8 mouse cellular contexts compared by ENCODE assay signal in the genomic region with DNA sequence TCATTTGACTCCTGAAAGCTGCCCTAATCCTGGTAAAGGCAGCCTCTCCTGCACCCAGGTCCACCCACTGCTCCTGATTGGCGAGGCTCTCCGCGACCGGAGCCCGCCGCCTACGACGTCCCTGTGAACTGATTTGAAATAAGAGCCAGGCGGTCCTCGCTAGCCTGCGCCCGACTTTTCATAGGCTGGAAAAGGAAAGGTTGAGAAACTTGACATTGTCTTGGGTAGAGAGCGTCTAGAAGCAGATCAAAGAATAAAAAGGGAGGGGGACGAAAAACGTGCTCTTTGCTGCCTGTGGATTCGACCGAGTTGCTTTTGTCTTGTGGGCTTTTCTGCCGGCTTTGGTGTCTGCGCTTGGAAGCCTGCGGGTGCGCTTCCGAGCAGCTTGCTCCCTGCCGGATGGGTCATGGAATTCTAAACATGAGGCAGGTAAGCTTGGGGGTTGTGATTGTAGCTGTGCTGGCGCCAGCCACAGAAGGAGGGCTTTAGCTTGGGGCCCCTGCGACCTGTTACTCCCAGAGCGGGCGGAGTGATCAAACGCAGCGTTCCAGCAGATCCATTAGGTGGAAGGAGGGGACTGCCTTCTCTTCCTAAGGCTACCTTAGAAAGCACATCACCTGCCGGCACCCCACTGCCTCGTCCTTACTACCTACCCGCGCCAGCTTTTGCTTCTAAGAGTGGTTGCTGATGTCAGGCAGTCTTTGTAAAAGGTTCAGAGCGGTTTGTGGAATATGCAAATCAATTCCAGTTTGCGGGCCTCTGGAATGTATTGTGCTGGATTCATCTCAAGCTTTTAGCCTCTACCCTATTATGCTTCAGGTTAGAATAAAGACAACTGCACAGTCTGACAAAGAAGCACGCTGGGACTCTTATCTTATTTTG.
DNase-seq lines count a peak whose midpoint lies in the region; ATAC-seq and TF ChIP-seq lines count a peak whose summit lies in the region.

No protein-coding gene starts in this region.

- H3K4me2 ChIP-seq in CH12.LX (ENCODE audit: insufficient read depth, low read depth, poor library complexity, severe bottlenecking), result peak overlapping the region; percentile 61; the same call in 1 of the 2 replicates
- H3K4me2 ChIP-seq in forebrain, embryonic 14.5 days (ENCODE audit: low read length), result peak overlapping the region; percentile 59
- peak overlapping the region; percentile 80 for H3K4me2 ChIP-seq in heart, postnatal 0 days (ENCODE audit: low read depth, low read length)
- peak overlapping the region; percentile 49 for H3K4me2 ChIP-seq in liver, embryonic 14.5 days (ENCODE audit: low read depth)
- H3K4me2 ChIP-seq in neural tube, embryonic 11.5 days (ENCODE audit: low read depth), result peak overlapping the region; percentile 57

- ATAC-seq in forebrain, embryonic 14.5 days, result peak; percentile 87
- peak; percentile 83 for ATAC-seq in heart, postnatal 0 days (ENCODE audit: insufficient read depth, low read depth)
- ATAC-seq in liver, embryonic 14.5 days (ENCODE audit: insufficient read depth), result 0 out of 2 replicates have a peak, but pooled peaks have one; percentile 43
- ATAC-seq in neural tube, embryonic 11.5 days (ENCODE audit: insufficient read depth, low FRiP score, low TSS enrichment), result peak; percentile 89

- no peaks in the 10 kb centered on the region for H3K79me2 ChIP-seq in CH12.LX (replicated peaks; ENCODE audit: control insufficient read depth, extremely low read depth, insufficient read depth, poor library complexity, severe bottlenecking)

- no peak for DNase-seq in CH12.LX (ENCODE audit: extremely low read depth)
- DNase-seq in forebrain, embryonic 14.5 days (ENCODE audit: low spot score), result peak; percentile 69
- DNase-seq in heart, postnatal 0 days (ENCODE audit: low spot score), result peak; percentile 69
- peak; percentile 87 to 91 for DNase-seq in kidney, postnatal 25 days
- DNase-seq in liver, embryonic 14.5 days (ENCODE audit: low read depth in 3 of 3, low spot score in 3 of 3), result peak in 1 of 3 experiments; percentile 4
- peak; percentile 78 for DNase-seq in neural tube, embryonic 11.5 days (ENCODE audit: low spot score)
- DNase-seq in thymus, adult 2 months, result peak; percentile 31

- in situ Hi-C loops in CH12.LX (cut with MboI; ENCODE audit: low pct_ligation_motif_present, low pct_unique_long_range_greater_than_20kb, low sequenced_read_pairs), result no loop called here

- no peak overlapping the region for H3K4me3 ChIP-seq in CH12.LX (replicated peaks in 1 of 3; ENCODE audit: low read depth in 2 of 3, low read length in 2 of 3, poor library complexity in 1 of 3)
- H3K4me3 ChIP-seq in brown adipose tissue, adult 24 weeks (ENCODE audit: insufficient read depth, low read depth, low read length), result peak overlapping the region; percentile 69
- peak overlapping the region; percentile 45 for H3K4me3 ChIP-seq in forebrain, embryonic 14.5 days (ENCODE audit: low read depth, low read length)
- H3K4me3 ChIP-seq in heart, postnatal 0 days (ENCODE audit: low read depth, low read length), result peak overlapping the region; percentile 57
- H3K4me3 ChIP-seq in liver, embryonic 14.5 days (ENCODE audit: insufficient read depth in 1 of 2, low read depth in 2 of 2, low read length in 2 of 2), result peak overlapping the region; percentile 40 to 51
- peak overlapping the region; percentile 45 for H3K4me3 ChIP-seq in neural tube, embryonic 11.5 days (ENCODE audit: low read depth, low read length)
- peak overlapping the region; percentile 47 for H3K4me3 ChIP-seq in thymus, adult 2 months (ENCODE audit: control insufficient read depth, insufficient read depth, low read length)

- no peaks in the 10 kb centered on the region for H3K27me3 ChIP-seq in CH12.LX (replicated peaks)
- H3K27me3 ChIP-seq in forebrain, embryonic 14.5 days (replicated peaks; ENCODE audit: control insufficient read depth, insufficient read depth, low read length), result 0 out of 2 replicates have a peak, but pooled peaks cover 6% of the 10 kb centered on the region
- no peaks in the 10 kb centered on the region for H3K27me3 ChIP-seq in heart, postnatal 0 days (ENCODE audit: control insufficient read depth, insufficient read depth, low read length)
- H3K27me3 ChIP-seq in liver, embryonic 14.5 days (ENCODE audit: control insufficient read depth, insufficient read depth, low read length), result peaks cover 12% of the 10 kb centered on the region
- peaks cover 11% of the 10 kb centered on the region; the same call in 1 of the 2 replicates for H3K27me3 ChIP-seq in neural tube, embryonic 11.5 days (ENCODE audit: control insufficient read depth, insufficient read depth, low read length)
- H3K27me3 ChIP-seq in thymus, adult 2 months (ENCODE audit: control insufficient read depth, insufficient read depth, low read length), result no peaks in the 10 kb centered on the region

- WGBS in forebrain, embryonic 14.5 days, result 22% methylated on average over 36 of the region's 36 CpGs
- 16% methylated on average over 36 of the region's 36 CpGs for WGBS in heart, postnatal 0 days
- 7% methylated on average over 34 of the region's 36 CpGs for WGBS in liver, embryonic 14.5 days (ENCODE audit: insufficient replicate concordance)
- whole genome bisulfite sequencing in neural tube, embryonic 11.5 days, result 18% methylated on average over 35 of the region's 36 CpGs
- 6% methylated on average over 36 of the region's 36 CpGs for WGBS in thymus, adult 2 months

- no peak for TF ChIP-seq POLR2A in CH12.LX (IDR thresholded peaks at IDR 0.05; ENCODE audit: low read depth, low read length)
- no peak for TF ChIP-seq POLR2A in thymus, adult 2 months (IDR thresholded peaks at IDR 0.05; ENCODE audit: control insufficient read depth, extremely low read depth, insufficient read depth, low read length, poor library complexity)

- no peak for TF ChIP-seq CTCF in CH12.LX (conservative IDR thresholded peaks at IDR 0.05 in 1 of 2, IDR thresholded peaks at IDR 0.05 in 1 of 2; ENCODE audit: low read depth in 2 of 2, low read length in 2 of 2)
- no peak for TF ChIP-seq CTCF in heart, postnatal 0 days (IDR thresholded peaks at IDR 0.05; ENCODE audit: low read depth)
- no peak for TF ChIP-seq CTCF in liver, embryonic 14.5 days (IDR thresholded peaks at IDR 0.05; ENCODE audit: low read depth)
- no peak for TF ChIP-seq CTCF in thymus, adult 2 months (IDR thresholded peaks at IDR 0.05; ENCODE audit: borderline replicate concordance, control insufficient read depth, extremely low read depth, insufficient read depth, low read length, poor library complexity)

- dilution Hi-C loops in CH12.LX (cut with MboI; ENCODE audit: extremely low pct_ligation_motif_present, extremely low pct_unique_long_range_greater_than_20kb, low sequenced_read_pairs), result no loop called here

- no peaks in the 10 kb centered on the region for H3K4me1 ChIP-seq in CH12.LX (ENCODE audit: control insufficient read depth in 1 of 2, insufficient read depth in 2 of 2)
- no peaks in the 10 kb centered on the region for H3K4me1 ChIP-seq in brown adipose tissue, adult 24 weeks (ENCODE audit: control insufficient read depth, insufficient read depth, insufficient read length, low read length)
- H3K4me1 ChIP-seq in forebrain, embryonic 14.5 days (ENCODE audit: control insufficient read depth, insufficient read depth, low read length), result no peaks in the 10 kb centered on the region
- no peaks in the 10 kb centered on the region for H3K4me1 ChIP-seq in heart, postnatal 0 days (ENCODE audit: control insufficient read depth, insufficient read depth)
- no peaks in the 10 kb centered on the region for H3K4me1 ChIP-seq in liver, embryonic 14.5 days (replicated peaks; ENCODE audit: control insufficient read depth in 2 of 2, insufficient read depth in 2 of 2, low read length in 1 of 2)
- H3K4me1 ChIP-seq in neural tube, embryonic 11.5 days (ENCODE audit: control insufficient read depth, insufficient read depth, low read length), result no peaks in the 10 kb centered on the region
- H3K4me1 ChIP-seq in thymus, adult 2 months (replicated peaks; ENCODE audit: control insufficient read depth, insufficient read depth, low read length), result peaks cover 5% of the 10 kb centered on the region; the same call in 1 of the 2 replicates

- no peaks in the 10 kb centered on the region for H3K36me3 ChIP-seq in CH12.LX (replicated peaks in 1 of 2; ENCODE audit: control insufficient read depth in 1 of 2, insufficient read depth in 1 of 2, low read length in 1 of 2)
- no peaks in the 10 kb centered on the region for H3K36me3 ChIP-seq in forebrain, embryonic 14.5 days (ENCODE audit: control insufficient read depth, insufficient read depth, low read length)
- H3K36me3 ChIP-seq in heart, postnatal 0 days (replicated peaks; ENCODE audit: control insufficient read depth, insufficient read depth, low read length), result no peaks in the 10 kb centered on the region
- H3K36me3 ChIP-seq in liver, embryonic 14.5 days (replicated peaks; ENCODE audit: control insufficient read depth, insufficient read depth, low read depth), result no peaks in the 10 kb centered on the region
- H3K36me3 ChIP-seq in neural tube, embryonic 11.5 days (ENCODE audit: control insufficient read depth, insufficient read depth, low read length), result no peaks in the 10 kb centered on the region
- H3K36me3 ChIP-seq in thymus, adult 2 months (ENCODE audit: control insufficient read depth, insufficient read depth, low read length), result no peaks in the 10 kb centered on the region

- no peak for TF ChIP-seq EP300 in CH12.LX (IDR thresholded peaks at IDR 0.05; ENCODE audit: low read length)
- no peak for TF ChIP-seq EP300 in heart, postnatal 0 days (IDR thresholded peaks at IDR 0.05; ENCODE audit: low read depth)
- no peak for TF ChIP-seq EP300 in liver, embryonic 14.5 days (IDR thresholded peaks at IDR 0.05; ENCODE audit: low read depth)

- no peak overlapping the region for H3K9ac ChIP-seq in CH12.LX (ENCODE audit: insufficient read depth, low read depth)
- peak overlapping the region; percentile 64 for H3K9ac ChIP-seq in forebrain, embryonic 14.5 days (ENCODE audit: low read length)
- peak overlapping the region; percentile 65 for H3K9ac ChIP-seq in heart, postnatal 0 days (replicated peaks; ENCODE audit: low read depth, low read length)
- no peak overlapping the region for H3K9ac ChIP-seq in liver, embryonic 14.5 days (replicated peaks)
- peak overlapping the region; percentile 52 for H3K9ac ChIP-seq in neural tube, embryonic 11.5 days (ENCODE audit: low read length)

- H3K9me3 ChIP-seq in CH12.LX (replicated peaks; ENCODE audit: low read length), result no peaks in the 10 kb centered on the region
- no peaks in the 10 kb centered on the region for H3K9me3 ChIP-seq in forebrain, embryonic 14.5 days (replicated peaks; ENCODE audit: control insufficient read depth, low read length)
- no peaks in the 10 kb centered on the region for H3K9me3 ChIP-seq in heart, postnatal 0 days (replicated peaks; ENCODE audit: control insufficient read depth, low read length)
- H3K9me3 ChIP-seq in liver, embryonic 14.5 days (ENCODE audit: control insufficient read depth, low read length), result no peaks in the 10 kb centered on the region
- no peaks in the 10 kb centered on the region for H3K9me3 ChIP-seq in neural tube, embryonic 11.5 days (ENCODE audit: control insufficient read depth, low read length)

- H3K27ac ChIP-seq in CH12.LX (ENCODE audit: insufficient read depth, low read depth), result no peak overlapping the region
- H3K27ac ChIP-seq in brown adipose tissue, adult 24 weeks (replicated peaks; ENCODE audit: low read depth, low read length), result no peak overlapping the region; the same call in 1 of the 2 replicates
- peak overlapping the region; percentile 58 for H3K27ac ChIP-seq in forebrain, embryonic 14.5 days (ENCODE audit: low read depth, low read length)
- peak overlapping the region; percentile 63 for H3K27ac ChIP-seq in heart, postnatal 0 days (ENCODE audit: low read depth)
- no peak overlapping the region for H3K27ac ChIP-seq in liver, embryonic 14.5 days
- no peak overlapping the region for H3K27ac ChIP-seq in neural tube, embryonic 11.5 days (ENCODE audit: low read depth, low read length)
- no peak overlapping the region for H3K27ac ChIP-seq in thymus, adult 2 months (ENCODE audit: control insufficient read depth, insufficient read depth, low read length)

- no peak for TF ChIP-seq RAD21 in CH12.LX (IDR thresholded peaks at IDR 0.05; ENCODE audit: low read depth, low read length)

Comparison
In these comparisons a context has a peak if more than half of its experiments do, and no peak if none do; other contexts are left out.
1. H3K27ac ChIP-seq: peak in forebrain, embryonic 14.5 days (single experiment) and heart, postnatal 0 days (single experiment); none in CH12.LX (single experiment), brown adipose tissue, adult 24 weeks (single experiment), liver, embryonic 14.5 days (single experiment), neural tube, embryonic 11.5 days (single experiment) and thymus, adult 2 months (single experiment).
2. H3K4me3 ChIP-seq: peak in brown adipose tissue, adult 24 weeks (single experiment), forebrain, embryonic 14.5 days (single experiment), heart, postnatal 0 days (single experiment), liver, embryonic 14.5 days (2 of 2), neural tube, embryonic 11.5 days (single experiment) and thymus, adult 2 months (single experiment); none in CH12.LX (0 of 3).
3. H3K9ac ChIP-seq: peak in forebrain, embryonic 14.5 days (single experiment), heart, postnatal 0 days (single experiment) and neural tube, embryonic 11.5 days (single experiment); none in CH12.LX (single experiment) and liver, embryonic 14.5 days (single experiment).
4. Peak in every context shown above with its lines, with median percentiles within 50 percentile points of each other: H3K4me2 ChIP-seq and ATAC-seq.